Mouse (Mus musculus): ENCODE measurements around the gene Mtrr. TPM values are rescaled to one million over a fixed set of nuclear protein-coding genes. Genes with fewer than 3 reads are reported as not detected.

Mtrr gene
- 17.5 TPM for polyA plus RNA-seq (2014; fragmentation: Illumina TruSeq; extraction: RNeasy Lipid Tissue Mini Kit (QIAGEN cat#74804))

GRCm38 (mm10) chr13:68581747-68582516, at the start of gene Mtrr, which contains the start of gene Fastkd3:
Gene Mtrr, minus strand, starts transcription at chr13:68582149.
Gene Fastkd3, plus strand, starts transcription at chr13:68582234.

GRCm38 (mm10) chr13:68597199-68597598, 15.2 kb upstream of the Mtrr start, which contains the start of gene 1700001L19Rik:
Gene 1700001L19Rik, plus strand, starts transcription at chr13:68597421.

Other genes with a start within 250 kb of the Mtrr start
- gene Fastkd3, start 85 bp upstream of the Mtrr start, polyA plus RNA-seq (2014; fragmentation: Illumina TruSeq; extraction: RNeasy Lipid Tissue Mini Kit (QIAGEN cat#74804)), result 29.3 TPM
- 0.83 TPM for gene 1700001L19Rik, start 15.3 kb upstream of the Mtrr start, polyA plus RNA-seq (2014; fragmentation: Illumina TruSeq; extraction: RNeasy Lipid Tissue Mini Kit (QIAGEN cat#74804))